Mouse (Mus musculus) thymus, postnatal 36 days (tissue): ENCODE measurements around the gene Slc15a2.

Experiments
- DNase-seq, 2 experiments: peaks; one replicate each; pipeline ENCODE4 v3.0.0; 2022; ENCODE audit warnings: mixed read lengths in 2 of 2

Gene Slc15a2

GRCm38 (mm10) chr16:36751979-36752378 is 32.8 kb downstream of the Slc15a2 start:
- no peak for DNase-seq

GRCm38 (mm10) chr16:36747767-36748166 is 37.0 kb downstream of the Slc15a2 start:
- DNase-seq: no peak

- DNase-seq: no peak
Measured at GRCm38 (mm10) chr16:36747068-36747467, 37.7 kb downstream of the Slc15a2 start.

GRCm38 (mm10) chr16:36743580-36743979 is 41.2 kb downstream of the Slc15a2 start:
- DNase-seq: no peak

- DNase-seq: no peak
Measured at GRCm38 (mm10) chr16:36739404-36739930, 45.3 kb downstream of the Slc15a2 start.

- no peak for DNase-seq
Measured at GRCm38 (mm10) chr16:36735421-36735820, 49.3 kb downstream of the Slc15a2 start.

- no peak for DNase-seq
Measured at GRCm38 (mm10) chr16:36733827-36734226, 50.9 kb downstream of the Slc15a2 start.

- no peak for DNase-seq
Measured at GRCm38 (mm10) chr16:36732572-36732971, 52.2 kb downstream of the Slc15a2 start.

- no peak for DNase-seq
Measured at GRCm38 (mm10) chr16:36728959-36729358, 55.8 kb downstream of the Slc15a2 start.

GRCm38 (mm10) chr16:36723880-36724443 is 60.8 kb downstream of the Slc15a2 start:
- DNase-seq: no peak

- no peak for DNase-seq
Measured at GRCm38 (mm10) chr16:36722739-36723138, 62.0 kb downstream of the Slc15a2 start.

GRCm38 (mm10) chr16:36720194-36721055 is 64.3 kb downstream of the Slc15a2 start:
- no peak for DNase-seq

- DNase-seq: no peak
Measured at GRCm38 (mm10) chr16:36718637-36719036, 66.1 kb downstream of the Slc15a2 start.

- no peak for DNase-seq
Measured at GRCm38 (mm10) chr16:36717481-36717880, 67.3 kb downstream of the Slc15a2 start.

- DNase-seq: no peak
Measured at GRCm38 (mm10) chr16:36711760-36712159, 73.0 kb downstream of the Slc15a2 start.

- no peak for DNase-seq
Measured at GRCm38 (mm10) chr16:36710794-36711193, 74.0 kb downstream of the Slc15a2 start.

- DNase-seq: no peak
Measured at GRCm38 (mm10) chr16:36709405-36709804, 75.4 kb downstream of the Slc15a2 start.

- DNase-seq: no peak
Measured at GRCm38 (mm10) chr16:36708751-36709150, 76.0 kb downstream of the Slc15a2 start.

- DNase-seq: no peak
Measured at GRCm38 (mm10) chr16:36707702-36708423, 76.9 kb downstream of the Slc15a2 start.

- DNase-seq: no peak
Measured at GRCm38 (mm10) chr16:36700484-36700883, 84.3 kb downstream of the Slc15a2 start.
